Mouse (Mus musculus) CH12.LX (cell line): ENCODE results near the gene Ispd. TPM values are rescaled to one million over a fixed set of nuclear protein-coding genes. Genes with fewer than 3 reads are reported as not detected.
A peak's percentile ranks its signal among the peaks of the same experiment; 100 is the strongest.

Source experiments
- DNase-seq: peaks from one replicate; pipeline ENCODE4 v3.0.0-alpha.2; 2013; ENCODE audit errors: extremely low read depth
- H3K27ac ChIP-seq: 2 replicates; pipeline ENCODE4 v1.5.1; 2012; ENCODE audit warnings: low read depth, mild to moderate bottlenecking, control low read depth, moderate library complexity; ENCODE audit not compliant: insufficient read depth
- H3K27me3 ChIP-seq: replicated peaks from 2 replicates; pipeline ENCODE3; 2012; ENCODE audit warnings: inconsistent platforms
- H3K36me3 ChIP-seq, 2 experiments: replicated peaks in 1 of 2; 2 replicates each; pipeline versions ENCODE3 to v1.6.1; 2012; ENCODE audit warnings: inconsistent platforms in 1 of 2, low read length in 1 of 2, mild to moderate bottlenecking in 1 of 2, mixed read lengths in 1 of 2, moderate library complexity in 1 of 2; ENCODE audit not compliant: control insufficient read depth in 1 of 2, insufficient read depth in 1 of 2
- H3K4me1 ChIP-seq, 2 experiments: 2 replicates each; pipeline ENCODE4 v1.6.1; 2012; ENCODE audit warnings: inconsistent platforms in 1 of 2, moderate library complexity in 1 of 2; ENCODE audit not compliant: insufficient read depth in 2 of 2, control insufficient read depth in 1 of 2
- H3K4me2 ChIP-seq: 2 replicates; pipeline ENCODE4 v1.6.1; 2012; ENCODE audit warnings: low read depth, mild to moderate bottlenecking, control low read depth; ENCODE audit not compliant: poor library complexity, insufficient read depth, severe bottlenecking
- H3K4me3 ChIP-seq, 3 experiments: fragments of 150-350 bp in 1 of 3; sonication (generic) in 1 of 3; replicated peaks in 1 of 3; 2 replicates each; pipeline versions ENCODE3 to v1.5.1; 2011 to 2012; ENCODE audit warnings: low read depth in 2 of 3, low read length in 2 of 3, mild to moderate bottlenecking in 2 of 3, moderate library complexity in 2 of 3, control low read depth in 1 of 3, improper control_type of control experiment in 1 of 3, inconsistent platforms in 1 of 3, mixed read lengths in 1 of 3; ENCODE audit not compliant: poor library complexity in 1 of 3
- H3K79me2 ChIP-seq: replicated peaks from 2 replicates; pipeline ENCODE4 v1.6.1; 2012; ENCODE audit warnings: mild to moderate bottlenecking, moderate library complexity; ENCODE audit not compliant: control insufficient read depth, poor library complexity, insufficient read depth, severe bottlenecking; ENCODE audit errors: extremely low read depth
- H3K9ac ChIP-seq: 2 replicates; pipeline ENCODE4 v1.6.1; 2012; ENCODE audit warnings: low read depth, mild to moderate bottlenecking, control low read depth, moderate library complexity; ENCODE audit not compliant: insufficient read depth
- H3K9me3 ChIP-seq: replicated peaks from 2 replicates; pipeline ENCODE3; 2012; ENCODE audit warnings: low read length, inconsistent platforms, mixed read lengths
- BHLHE40 ChIP-seq: IDR thresholded peaks from 2 replicates; pipeline ENCODE4 v1.6.1; 2011; ENCODE audit warnings: mild to moderate bottlenecking, low read depth, low read length, improper control_type of control experiment
- CHD1 ChIP-seq: IDR thresholded peaks from 2 replicates; pipeline ENCODE4 v1.6.1; 2012; ENCODE audit warnings: low read depth, low read length, improper control_type of control experiment, inconsistent platforms
- CHD2 ChIP-seq: IDR thresholded peaks from 2 replicates; pipeline ENCODE4 v1.6.1; 2011; ENCODE audit warnings: low read length, improper control_type of control experiment
- CTCF ChIP-seq, 2 experiments: IDR thresholded peaks in 1 of 2; conservative IDR thresholded peaks in 1 of 2; 2 replicates each; pipeline ENCODE4 v1.5.1; 2011 to 2012; ENCODE audit warnings: low read depth in 2 of 2, low read length in 2 of 2, improper control_type of control experiment in 1 of 2, inconsistent platforms in 1 of 2, mild to moderate bottlenecking in 1 of 2, moderate library complexity in 1 of 2
- EP300 ChIP-seq: IDR thresholded peaks from 2 replicates; pipeline ENCODE4 v1.6.1; 2011; ENCODE audit warnings: low read length, improper control_type of control experiment
- ETS1 ChIP-seq: conservative IDR thresholded peaks from 2 replicates; pipeline ENCODE4 v1.6.1; 2012; ENCODE audit warnings: low read depth, mild to moderate bottlenecking, inconsistent platforms, low read length, improper control_type of control experiment, moderate library complexity
- IRF4 ChIP-seq: IDR thresholded peaks from 2 replicates; pipeline ENCODE4 v1.6.1; 2014; ENCODE audit warnings: low read depth, mild to moderate bottlenecking, inconsistent platforms, low read length, improper control_type of control experiment
- JUN ChIP-seq: IDR thresholded peaks from 2 replicates; pipeline ENCODE4 v1.6.1; 2011; ENCODE audit warnings: low read depth, mild to moderate bottlenecking, low read length, improper control_type of control experiment, moderate library complexity; ENCODE audit not compliant: insufficient read depth
- MAFK ChIP-seq: IDR thresholded peaks from 2 replicates; pipeline ENCODE4 v1.6.1; 2011; ENCODE audit warnings: low read length, improper control_type of control experiment; ENCODE audit not compliant: insufficient replicate concordance
- MAX ChIP-seq: IDR thresholded peaks from 2 replicates; pipeline ENCODE4 v1.6.1; 2011; ENCODE audit warnings: low read length, improper control_type of control experiment
- MAZ ChIP-seq: IDR thresholded peaks from 2 replicates; pipeline ENCODE4 v1.6.1; 2012; ENCODE audit warnings: low read depth, mild to moderate bottlenecking, inconsistent platforms, low read length, improper control_type of control experiment, moderate library complexity
- MXI1 ChIP-seq: IDR thresholded peaks from 2 replicates; pipeline ENCODE4 v1.6.1; 2011; ENCODE audit warnings: mild to moderate bottlenecking, low read depth, low read length, improper control_type of control experiment
- MYC ChIP-seq: IDR thresholded peaks from 2 replicates; pipeline ENCODE4 v1.6.1; 2011; ENCODE audit warnings: low read depth, mild to moderate bottlenecking, improper control_type of control experiment, low read length
- NELFE ChIP-seq: IDR thresholded peaks from 2 replicates; pipeline ENCODE4 v1.6.1; 2011; ENCODE audit warnings: low read depth, low read length, improper control_type of control experiment
- NRF1 ChIP-seq: IDR thresholded peaks from 2 replicates; pipeline ENCODE4 v1.6.1; 2014; ENCODE audit warnings: low read depth, mild to moderate bottlenecking, inconsistent platforms, low read length, improper control_type of control experiment, moderate library complexity
- POLR2A ChIP-seq: IDR thresholded peaks from 2 replicates; pipeline ENCODE4 v1.6.1; 2011; ENCODE audit warnings: low read depth, mild to moderate bottlenecking, improper control_type of control experiment, low read length
- POLR2AphosphoS2 ChIP-seq: IDR thresholded peaks from 2 replicates; pipeline ENCODE4 v1.6.1; 2011; ENCODE audit warnings: low read depth, low read length, improper control_type of control experiment
- RAD21 ChIP-seq: IDR thresholded peaks from 2 replicates; pipeline ENCODE4 v1.6.1; 2011; ENCODE audit warnings: low read depth, mild to moderate bottlenecking, low read length, improper control_type of control experiment, moderate library complexity
- RCOR1 ChIP-seq: conservative IDR thresholded peaks from 2 replicates; pipeline ENCODE4 v1.6.1; 2012; ENCODE audit warnings: low read depth, mild to moderate bottlenecking, inconsistent platforms, low read length, improper control_type of control experiment
- SMC3 ChIP-seq: IDR thresholded peaks from 2 replicates; pipeline ENCODE4 v1.6.1; 2011; ENCODE audit warnings: low read depth, low read length, improper control_type of control experiment
- TBP ChIP-seq: conservative IDR thresholded peaks from 2 replicates; pipeline ENCODE4 v1.6.1; 2011; ENCODE audit warnings: low read depth, low read length, improper control_type of control experiment
- TCF12 ChIP-seq: IDR thresholded peaks from 2 replicates; pipeline ENCODE4 v1.6.1; 2014; ENCODE audit warnings: low read depth, mild to moderate bottlenecking, inconsistent platforms, low read length, improper control_type of control experiment
- UBTF ChIP-seq: IDR thresholded peaks from 2 replicates; pipeline ENCODE4 v1.6.1; 2012; ENCODE audit warnings: low read depth, mild to moderate bottlenecking, inconsistent platforms, low read length, improper control_type of control experiment, moderate library complexity
- ZC3H11A ChIP-seq: IDR thresholded peaks from 2 replicates; pipeline ENCODE4 v1.6.1; 2012; ENCODE audit warnings: low read depth, mild to moderate bottlenecking, inconsistent platforms, low read length, improper control_type of control experiment
- ZKSCAN1 ChIP-seq: IDR thresholded peaks from 2 replicates; pipeline ENCODE4 v1.6.1; 2012; ENCODE audit warnings: low read depth, inconsistent platforms, low read length, improper control_type of control experiment, borderline replicate concordance
- ZMIZ1 ChIP-seq: IDR thresholded peaks from 2 replicates; pipeline ENCODE4 v1.6.1; 2012; ENCODE audit warnings: low read depth, mild to moderate bottlenecking, inconsistent platforms, low read length, improper control_type of control experiment
- ZNF384 ChIP-seq: IDR thresholded peaks from 2 replicates; pipeline ENCODE4 v1.6.1; 2012; ENCODE audit warnings: low read depth, low read length, improper control_type of control experiment, inconsistent platforms
- dilution Hi-C: fragments of 300-500 bp; cut with MboI; formaldehyde crosslinking; loops from 2 replicates; pipeline ENCODE4 v1.14.3; 2020; ENCODE audit warnings: low sequenced_read_pairs; ENCODE audit not compliant: extremely low pct_unique_long_range_greater_than_20kb, extremely low pct_ligation_motif_present
- in situ Hi-C: fragments of 300-500 bp; cut with MboI; formaldehyde crosslinking; loops from 3 replicates; pipeline ENCODE4 v1.14.3; 2019; ENCODE audit warnings: low sequenced_read_pairs, low pct_ligation_motif_present, low pct_unique_long_range_greater_than_20kb, mixed read lengths
- polyA plus RNA-seq: library from polyadenylated mRNA; unstranded; fragments of >175 nt; gene quantifications from 2 replicates; pipeline ENCODE4 v1.2.1, GENCODE M21; 2012; ENCODE audit warnings: low read depth; ENCODE audit not compliant: insufficient read length
- total RNA-seq, 2 experiments: library from RNA; depleted of rRNA; stranded (reverse); fragments of 300-350 nt in 1 of 2; fragments of >200 nt in 1 of 2; gene quantifications; 2 replicates each; pipeline ENCODE4 v1.2.3; 2012 to 2014

Ispd gene
- total and polyA plus RNA-seq, 3 experiments: 0.51 to 1.8 (median 1.4) TPM

- H3K9ac ChIP-seq: no peak overlapping the region
- DNase-seq: no peak
- TF ChIP-seq MAZ (no peak), RAD21 (peak; percentile 52), MXI1 (no peak), BHLHE40 (no peak), CHD2 (no peak), CHD1 (no peak), ZMIZ1 (no peak), MAFK (no peak), NRF1 (no peak), ZKSCAN1 (no peak), TBP (no peak), POLR2AphosphoS2 (no peak), ETS1 (no peak), NELFE (no peak), RCOR1 (no peak), ZNF384 (no peak), TCF12 (no peak), MYC (no peak), MAX (no peak), SMC3 (0 out of 2 replicates have a peak, but pooled peaks have one; percentile 3), CTCF (conservative IDR thresholded peaks at IDR 0.05 in 1 of 2, IDR thresholded peaks at IDR 0.05 in 1 of 2; ENCODE audit: low read depth in 2 of 2, low read length in 2 of 2) (peak in 1 of 2 experiments; percentile 51; a peak in 2 of 4 replicates), POLR2A (no peak), EP300 (no peak)
- no peaks in the 10 kb centered on the region for H3K4me1 ChIP-seq
- dilution Hi-C loops (no loop called here), in situ Hi-C loops (no loop called here)
- H3K4me2 ChIP-seq: no peak overlapping the region
- no peaks in the 10 kb centered on the region for H3K36me3 ChIP-seq
- H3K9me3 ChIP-seq: no peaks in the 10 kb centered on the region
- no peaks in the 10 kb centered on the region for H3K79me2 ChIP-seq
- H3K27ac ChIP-seq: no peak overlapping the region
- no peaks in the 10 kb centered on the region for H3K27me3 ChIP-seq
- no peak overlapping the region for H3K4me3 ChIP-seq
Observed at GRCm38 (mm10) chr12:36681779-36682178, 300.5 kb downstream of the Ispd start.

- in situ Hi-C loops (no loop called here), dilution Hi-C loops (no loop called here)
- Histone ChIP-seq H3K4me3 (no peak overlapping the region), H3K4me1 (no peaks in the 10 kb centered on the region), H3K79me2 (no peaks in the 10 kb centered on the region), H3K36me3 (no peaks in the 10 kb centered on the region), H3K27ac (no peak overlapping the region), H3K9ac (no peak overlapping the region), H3K9me3 (no peaks in the 10 kb centered on the region), H3K27me3 (no peaks in the 10 kb centered on the region), H3K4me2 (no peak overlapping the region)
- TF ChIP-seq ZNF384: no peak
- TF ChIP-seq EP300: no peak
- no peak for TF ChIP-seq MXI1
- TF ChIP-seq CHD1: no peak
- TF ChIP-seq MAFK: no peak
- no peak for TF ChIP-seq IRF4
- TF ChIP-seq MYC: no peak
- TF ChIP-seq UBTF: no peak
- TF ChIP-seq JUN: no peak
- no peak for TF ChIP-seq POLR2AphosphoS2
- TF ChIP-seq CTCF (conservative IDR thresholded peaks at IDR 0.05 in 1 of 2, IDR thresholded peaks at IDR 0.05 in 1 of 2; ENCODE audit: low read depth in 2 of 2, low read length in 2 of 2): no peak
- TF ChIP-seq ZC3H11A: no peak
- DNase-seq: no peak
Observed at GRCm38 (mm10) chr12:36694072-36694471, 312.8 kb downstream of the Ispd start.
